ENCODE assay signal across 8 mouse cellular contexts in genomic region chr19:57411375-57412196, GRCm38 (mm10). TPM values are rescaled to one million over a fixed set of nuclear protein-coding genes. Genes with fewer than 3 reads are reported as not detected.
DNase-seq lines count a peak whose midpoint lies in the region; ATAC-seq and TF ChIP-seq lines count a peak whose summit lies in the region.

No protein-coding gene starts in this region.

- no peaks in the 10 kb centered on the region for H3K9me3 ChIP-seq in forebrain, postnatal 0 days (ENCODE audit: low read length)
- no peaks in the 10 kb centered on the region for H3K9me3 ChIP-seq in liver, postnatal 0 days (ENCODE audit: low read length)
- no peaks in the 10 kb centered on the region for H3K9me3 ChIP-seq in neural tube, embryonic 13.5 days

- H3K4me3 ChIP-seq in forebrain, postnatal 0 days (ENCODE audit: low read depth, low read length), result no peak overlapping the region
- peak overlapping the region; percentile 5; the same call in 1 of the 2 replicates for H3K4me3 ChIP-seq in liver, postnatal 0 days (ENCODE audit: low read depth, low read length)
- H3K4me3 ChIP-seq in neural tube, embryonic 13.5 days, result no peak overlapping the region

- H3K9ac ChIP-seq in forebrain, postnatal 0 days, result peak overlapping the region; percentile 11; the same call in 1 of the 2 replicates
- H3K9ac ChIP-seq in liver, postnatal 0 days (replicated peaks), result peak overlapping the region; percentile 34; the same call in 1 of the 2 replicates
- peak overlapping the region; percentile 43; the same call in 1 of the 2 replicates for H3K9ac ChIP-seq in neural tube, embryonic 13.5 days

- WGBS in forebrain, postnatal 0 days, result 35% methylated on average over 29 of the region's 29 CpGs
- 13% methylated on average over 29 of the region's 29 CpGs for WGBS in liver, postnatal 0 days (ENCODE audit: insufficient replicate concordance)
- WGBS in neural tube, embryonic 13.5 days, result 22% methylated on average over 29 of the region's 29 CpGs

- ATAC-seq in CD4-positive, CD25-positive, alpha-beta regulatory T cell, adult 4 months, result peak; percentile 77
- ATAC-seq in forebrain, postnatal 0 days, result peak; percentile 64
- peak; percentile 80 for ATAC-seq in liver, postnatal 0 days
- ATAC-seq in neural tube, embryonic 13.5 days (ENCODE audit: low read depth), result peak; percentile 89

- DNase-seq in cerebellum, adult 11 months, result peak; percentile 64
- DNase-seq in forebrain, postnatal 0 days, result peak; percentile 59
- peak; percentile 85 for DNase-seq in heart, postnatal 4 days
- peak; percentile 35 for DNase-seq in layer of hippocampus, adult 11-12 months (ENCODE audit: low spot score)
- DNase-seq in liver, postnatal 0 days, result peak; percentile 76
- peak; percentile 77 for DNase-seq in testis, postnatal 10 days (ENCODE audit: low spot score)

- 0 out of 2 replicates have a peak overlapping the region, but pooled peaks have one; percentile 17 for H3K27ac ChIP-seq in forebrain, postnatal 0 days (ENCODE audit: low read depth, low read length)
- H3K27ac ChIP-seq in liver, postnatal 0 days (ENCODE audit: low read depth), result peak overlapping the region; percentile 48
- peak overlapping the region; percentile 52 for H3K27ac ChIP-seq in neural tube, embryonic 13.5 days (replicated peaks)

- no peaks in the 10 kb centered on the region for H3K36me3 ChIP-seq in forebrain, postnatal 0 days (ENCODE audit: insufficient read depth)
- no peaks in the 10 kb centered on the region for H3K36me3 ChIP-seq in liver, postnatal 0 days (replicated peaks; ENCODE audit: insufficient read depth, low read length)
- no peaks in the 10 kb centered on the region for H3K36me3 ChIP-seq in neural tube, embryonic 13.5 days

- no peak for TF ChIP-seq CTCF in forebrain, postnatal 0 days (IDR thresholded peaks at IDR 0.05; ENCODE audit: low read depth)
- no peak for TF ChIP-seq CTCF in liver, postnatal 0 days (IDR thresholded peaks at IDR 0.05; ENCODE audit: low read depth)

- H3K4me2 ChIP-seq in forebrain, postnatal 0 days (ENCODE audit: low read depth), result peak overlapping the region; percentile 22
- peak overlapping the region; percentile 53 for H3K4me2 ChIP-seq in liver, postnatal 0 days (ENCODE audit: low read depth, low read length)
- peak overlapping the region; percentile 40 for H3K4me2 ChIP-seq in neural tube, embryonic 13.5 days

- H3K27me3 ChIP-seq in forebrain, postnatal 0 days (ENCODE audit: insufficient read depth, low read length), result no peaks in the 10 kb centered on the region
- no peaks in the 10 kb centered on the region for H3K27me3 ChIP-seq in liver, postnatal 0 days (ENCODE audit: insufficient read depth, low read length)
- no peaks in the 10 kb centered on the region for H3K27me3 ChIP-seq in neural tube, embryonic 13.5 days

- no peak for TF ChIP-seq EP300 in liver, postnatal 0 days (IDR thresholded peaks at IDR 0.05; ENCODE audit: low read depth)

- H3K4me1 ChIP-seq in forebrain, postnatal 0 days (ENCODE audit: insufficient read depth), result no peaks in the 10 kb centered on the region
- H3K4me1 ChIP-seq in liver, postnatal 0 days (ENCODE audit: insufficient read depth), result peaks cover 10% of the 10 kb centered on the region
- H3K4me1 ChIP-seq in neural tube, embryonic 13.5 days (replicated peaks), result peaks cover 20% of the 10 kb centered on the region

RNA-seq across cellular contexts. Expression of gene Trub1, which starts 41.1 kb away (rescaled TPM):
- polyA plus RNA-seq in CD4-positive, CD25-positive, alpha-beta regulatory T cell, adult 4 months (2017; shearing (Covaris generic)), result 10 to 100 TPM; 12.6 to 12.9 TPM
- total RNA-seq in forebrain, postnatal 0 days (2014; rRNA removed), result 26.1 and 27.7 TPM in 2 replicates
- polyA plus RNA-seq in forebrain, postnatal 0 days (2015; fragmentation: Nextera tagmentation; extraction: Ambion mirVana), result 17.2 and 21.5 TPM in 2 replicates
- 1 to 10 TPM; 6.4 to 7.6 TPM for total RNA-seq in heart, postnatal 4 days (2021)
- 7.7 and 8.6 TPM in 2 replicates for polyA plus RNA-seq in liver, postnatal 0 days (2015; fragmentation: Nextera tagmentation; extraction: Ambion mirVana)
- 15.1 and 15.7 TPM in 2 replicates for polyA plus RNA-seq in neural tube, embryonic 13.5 days (2015; fragmentation: Nextera tagmentation; extraction: Ambion mirVana)

RNA-seq across cellular contexts. Expression of gene Fam160b1, which starts 51.1 kb away (rescaled TPM):
- polyA plus RNA-seq in CD4-positive, CD25-positive, alpha-beta regulatory T cell, adult 4 months (2017; shearing (Covaris generic)), result 1 to 10 TPM; 8.1 to 8.7 TPM
- 19.7 and 23.0 TPM in 2 replicates for total RNA-seq in forebrain, postnatal 0 days (2014; rRNA removed)
- 9.0 and 10.8 TPM in 2 replicates for polyA plus RNA-seq in forebrain, postnatal 0 days (2015; fragmentation: Nextera tagmentation; extraction: Ambion mirVana)
- total RNA-seq in heart, postnatal 4 days (2021), result 10 to 100 TPM; 18.6 to 19.4 TPM
- polyA plus RNA-seq in liver, postnatal 0 days (2015; fragmentation: Nextera tagmentation; extraction: Ambion mirVana), result 7.8 and 9.2 TPM in 2 replicates
- polyA plus RNA-seq in neural tube, embryonic 13.5 days (2015; fragmentation: Nextera tagmentation; extraction: Ambion mirVana), result 13.3 and 15.1 TPM in 2 replicates

Comparison
In these comparisons a context has a peak if more than half of its experiments do, and no peak if none do; other contexts are left out.
1. DNase-seq: peak in every context shown above with its lines; median percentile 85 in heart, postnatal 4 days; 77 in testis, postnatal 10 days; 76 in liver, postnatal 0 days; 64 in cerebellum, adult 11 months; 59 in forebrain, postnatal 0 days; 35 in layer of hippocampus, adult 11-12 months.